Mouse (Mus musculus): ENCODE measurements around the gene Ptpre. TPM values are rescaled to one million over a fixed set of nuclear protein-coding genes. Genes with fewer than 3 reads are reported as not detected.

Gene Ptpre
- polyA plus RNA-seq, 1 experiment from 2014 or later: 3.0 TPM

MicroRNAs encoded within 50 kb of the gene (microRNA counts, 519-probe panel; counts per million panel counts)
- 2,227 counts per million, percentile 40 among the panel's probes with 10 or more counts for microRNA mmu-miR-1962

Small RNA genes lying within 50 kb of the gene (microRNA-seq; reads per million reads assigned to microRNA genes)
- not detected for gene Mir1962

Other genes starting within 250 kb of the Ptpre start
- gene Foxi2, start 127.2 kb upstream of the Ptpre start, polyA plus RNA-seq (2015; fragmentation: Nextera tagmentation; extraction: Ambion mirVana): not detected in 2 replicates
- 0.13 TPM in 1 of 2 replicates, not detected in the other for gene Clrn3, start 8.8 kb upstream of the Ptpre start, polyA plus RNA-seq (2015; fragmentation: Nextera tagmentation; extraction: Ambion mirVana)
- 81.1 and 89.2 TPM in 2 replicates for gene Mki67, start 178.9 kb downstream of the Ptpre start, polyA plus RNA-seq (2015; fragmentation: Nextera tagmentation; extraction: Ambion mirVana)

Measured in liver, embryonic 16.5 days (tissue).